Mouse (Mus musculus): ENCODE data around the gene Prpf4b.

DNA sequence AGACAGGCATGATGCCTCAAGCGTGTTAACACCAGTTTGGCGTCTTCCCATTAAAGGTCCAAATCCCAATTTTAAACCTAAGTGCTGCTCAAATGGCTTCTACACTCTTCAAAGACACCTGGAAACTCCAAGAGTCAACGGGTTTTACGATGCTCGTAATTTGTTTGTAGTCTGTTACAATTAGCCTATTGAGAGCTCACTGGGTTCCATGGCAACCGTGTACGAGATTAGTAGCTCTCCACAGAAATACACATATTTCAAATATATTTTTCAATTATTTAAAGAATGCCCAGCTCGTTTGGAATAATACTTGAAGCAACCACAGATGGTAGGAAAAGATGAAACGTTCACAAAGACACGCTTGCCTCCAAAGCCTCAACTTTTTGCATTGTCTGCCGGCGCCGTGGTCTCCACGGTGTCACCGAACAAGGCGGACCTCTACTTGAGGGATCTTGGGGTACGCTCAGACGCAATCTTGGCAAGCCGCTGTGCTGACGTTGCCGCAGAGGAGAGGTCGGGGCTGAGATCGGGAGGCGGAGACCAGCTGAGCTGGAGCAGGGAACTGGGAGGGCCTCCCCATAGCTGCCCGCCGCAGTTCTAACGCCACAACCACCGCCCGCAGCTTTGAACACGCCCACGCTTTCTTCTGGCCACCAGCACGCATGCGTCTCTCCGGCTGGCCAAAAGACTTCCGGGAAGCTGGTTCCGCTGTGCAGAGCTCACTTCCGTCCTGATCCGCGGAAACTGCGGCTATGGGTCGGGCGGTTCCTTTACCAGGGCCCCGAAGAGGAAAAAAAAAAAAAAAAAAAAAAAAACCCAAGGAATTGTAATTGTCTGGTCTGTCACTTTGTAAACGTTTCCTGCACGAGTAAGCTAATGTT is 1.1 kb upstream of the Prpf4b start:
- TF ChIP-seq EP300 (IDR thresholded peaks at IDR 0.05; ENCODE audit: insufficient read depth, low read depth, low read length) (no peak), POLR2A (IDR thresholded peaks at IDR 0.05; ENCODE audit: insufficient read depth, low read length) (peak; percentile 57), CTCF (IDR thresholded peaks at IDR 0.05; ENCODE audit: low read depth, low read length) (no peak)

Measured in ES-Bruce4 (cell line).